Mouse (Mus musculus) heart, embryonic 10.5 days (tissue): ENCODE data around the gene Uqcc1. TPM values are rescaled to one million over a fixed set of nuclear protein-coding genes. Genes with fewer than 3 reads are reported as not detected.
"Not testable (repeated sequence)": the region's sequence is repeated elsewhere in the genome, so short reads cannot be mapped to it uniquely, and the experiment has no call there.

Experiments used
- DNase-seq: peaks from one replicate; pipeline ENCODE4 v3.0.0-alpha.2; 2017; ENCODE audit warnings: low spot score
- H3K27ac ChIP-seq: fragments of 300-500 bp; sonication (generic); 2 replicates; pipeline ENCODE4 v1.5.1; 2016; ENCODE audit warnings: mild to moderate bottlenecking
- H3K27me3 ChIP-seq: fragments of 300-500 bp; sonication (generic); 2 replicates; pipeline ENCODE4 v1.6.1; 2016; ENCODE audit warnings: mild to moderate bottlenecking; ENCODE audit not compliant: poor library complexity, insufficient read depth, severe bottlenecking
- H3K36me3 ChIP-seq: fragments of 300-500 bp; sonication (generic); 2 replicates; pipeline ENCODE4 v1.6.1; 2016; ENCODE audit warnings: mild to moderate bottlenecking, moderate library complexity
- H3K4me1 ChIP-seq: fragments of 300-500 bp; sonication (generic); 2 replicates; pipeline ENCODE4 v1.6.1; 2016; ENCODE audit warnings: mild to moderate bottlenecking
- H3K4me3 ChIP-seq: fragments of 300-500 bp; sonication (generic); 2 replicates; pipeline ENCODE4 v1.5.1; 2016; ENCODE audit warnings: mild to moderate bottlenecking, moderate library complexity
- H3K9me3 ChIP-seq: fragments of 300-500 bp; sonication (generic); 2 replicates; pipeline ENCODE4 v1.6.1; 2016; ENCODE audit warnings: mild to moderate bottlenecking, moderate library complexity
- WGBS: fragments of 180-500 bp; shearing (Covaris S2); methylation state at CpG from one replicate; pipeline ENCODE4 v1.1.7; 2016; 5-methylcytosine and 5-hydroxymethylcytosine counted together
- polyA plus RNA-seq: library from polyadenylated mRNA; unstranded; fragments of >200 nt; fragmentation: Nextera tagmentation; extraction: Ambion mirVana; gene quantifications from 2 replicates; pipeline ENCODE4 v1.2.1, GENCODE M21; 2016

The Uqcc1 gene
- polyA plus RNA-seq, 1 experiment from 2014 or later, result 100 TPM

- H3K27ac ChIP-seq, result no peak overlapping the region
- no peak for DNase-seq
- H3K4me1 ChIP-seq, result peaks cover 24% of the 10 kb centered on the region
- H3K4me3 ChIP-seq, result no peak overlapping the region
- no peaks in the 10 kb centered on the region for H3K36me3 ChIP-seq
- no peaks in the 10 kb centered on the region for H3K9me3 ChIP-seq
- peaks cover 24% of the 10 kb centered on the region for H3K27me3 ChIP-seq
- 26% methylated on average over 4 of the region's 4 CpGs for WGBS
Measured at GRCm38 (mm10) chr2:155946499-155946898, 16.4 kb upstream of the Uqcc1 start.

- 2% methylated on average over 7 of the region's 7 CpGs for WGBS
- Histone ChIP-seq H3K4me1 (peaks cover 24% of the 10 kb centered on the region), H3K27me3 (peaks cover 24% of the 10 kb centered on the region), H3K27ac (no peak overlapping the region), H3K9me3 (no peaks in the 10 kb centered on the region), H3K4me3 (no peak overlapping the region), H3K36me3 (no peaks in the 10 kb centered on the region)
- no peak for DNase-seq
Measured at GRCm38 (mm10) chr2:155946069-155946468, 16.0 kb upstream of the Uqcc1 start.

- Histone ChIP-seq H3K36me3 (no peaks in the 10 kb centered on the region), H3K27me3 (peaks cover 24% of the 10 kb centered on the region), H3K27ac (no peak overlapping the region), H3K9me3 (no peaks in the 10 kb centered on the region), H3K4me1 (peaks cover 24% of the 10 kb centered on the region), H3K4me3 (no peak overlapping the region)
- WGBS, result 91% methylated on average over 5 of the region's 5 CpGs
- DNase-seq, result no peak
Measured at GRCm38 (mm10) chr2:155945580-155945979, 15.5 kb upstream of the Uqcc1 start.

GRCm38 (mm10) chr2:155945124-155945523 lies 15.0 kb upstream of the Uqcc1 start, which contains the start of gene Gdf5:
Gene Gdf5, minus strand, starts transcription at chr2:155945367.
- no peak within 1 kb of the TSS for H3K4me3 ChIP-seq
- peak within 1 kb of the TSS; percentile 47; the same call in 1 of the 2 replicates for H3K27ac ChIP-seq
- no peak for DNase-seq
- H3K27me3 ChIP-seq, result peaks cover 24% of the 10 kb centered on the region
- peaks cover 24% of the 10 kb centered on the region for H3K4me1 ChIP-seq
- H3K9me3 ChIP-seq, result no peaks in the 10 kb centered on the region
- WGBS, result 50% methylated on average over 13 of the region's 13 CpGs
- no peaks in the 10 kb centered on the region for H3K36me3 ChIP-seq

GRCm38 (mm10) chr2:155944685-155945084 lies 14.6 kb upstream of the Uqcc1 start:
- no peak for DNase-seq
- H3K4me3 ChIP-seq, result no peak overlapping the region
- peaks cover 24% of the 10 kb centered on the region for H3K4me1 ChIP-seq
- H3K27me3 ChIP-seq, result peaks cover 19% of the 10 kb centered on the region
- H3K36me3 ChIP-seq, result no peaks in the 10 kb centered on the region
- no peaks in the 10 kb centered on the region for H3K9me3 ChIP-seq
- WGBS, result 80% methylated on average over 4 of the region's 4 CpGs
- peak overlapping the region; percentile 47; the same call in 1 of the 2 replicates for H3K27ac ChIP-seq

- Histone ChIP-seq H3K27ac (peak overlapping the region; percentile 59; the same call in 1 of the 2 replicates), H3K36me3 (no peaks in the 10 kb centered on the region), H3K27me3 (peaks cover 11% of the 10 kb centered on the region), H3K4me3 (peak overlapping the region; percentile 38), H3K4me1 (peaks cover 24% of the 10 kb centered on the region), H3K9me3 (no peaks in the 10 kb centered on the region)
- no peak for DNase-seq
- WGBS, result 2% methylated on average over 8 of the region's 8 CpGs
Measured at GRCm38 (mm10) chr2:155943463-155943862, 13.4 kb upstream of the Uqcc1 start.

- no peaks in the 10 kb centered on the region for H3K9me3 ChIP-seq
- H3K27me3 ChIP-seq, result peaks cover 11% of the 10 kb centered on the region
- 89% methylated on average over 40 of the region's 40 CpGs for WGBS
- H3K4me3 ChIP-seq, result no peak overlapping the region
- H3K4me1 ChIP-seq, result peaks cover 24% of the 10 kb centered on the region
- H3K27ac ChIP-seq, result no peak overlapping the region
- H3K36me3 ChIP-seq, result no peaks in the 10 kb centered on the region
- no peak for DNase-seq
Measured at GRCm38 (mm10) chr2:155941697-155942442, 11.8 kb upstream of the Uqcc1 start.

- no peak within 1 kb of the TSS for H3K27ac ChIP-seq
- peaks cover 24% of the 10 kb centered on the region for H3K4me1 ChIP-seq
- H3K36me3 ChIP-seq, result no peaks in the 10 kb centered on the region
- H3K27me3 ChIP-seq, result peaks cover 11% of the 10 kb centered on the region
- H3K9me3 ChIP-seq, result no peaks in the 10 kb centered on the region
- H3K4me3 ChIP-seq, result no peak within 1 kb of the TSS
- no peak for DNase-seq
- 80% methylated on average over 3 of the region's 3 CpGs for WGBS
Measured at GRCm38 (mm10) chr2:155940681-155941080, 10.6 kb upstream of the Uqcc1 start, which contains the start of gene Gm15557. Gene Gm15557, plus strand, starts transcription at chr2:155940728.

GRCm38 (mm10) chr2:155939897-155940529 lies 9.9 kb upstream of the Uqcc1 start:
- Histone ChIP-seq H3K27me3 (peaks cover 11% of the 10 kb centered on the region), H3K4me3 (no peak overlapping the region), H3K4me1 (peaks cover 19% of the 10 kb centered on the region), H3K9me3 (no peaks in the 10 kb centered on the region), H3K36me3 (no peaks in the 10 kb centered on the region), H3K27ac (no peak overlapping the region)
- DNase-seq, result no peak
- WGBS, result 77% methylated on average over 7 of the region's 7 CpGs

- Histone ChIP-seq H3K36me3 (peaks cover 21% of the 10 kb centered on the region), H3K27me3 (no peaks in the 10 kb centered on the region), H3K4me3 (peak overlapping the region; percentile 74), H3K4me1 (peaks cover 8% of the 10 kb centered on the region), H3K9me3 (no peaks in the 10 kb centered on the region), H3K27ac (peak overlapping the region; percentile 94)
- no peak for DNase-seq
- WGBS, result 79% methylated on average over 7 of the region's 7 CpGs
Measured at GRCm38 (mm10) chr2:155928711-155929345, 1.3 kb downstream of the Uqcc1 start.

GRCm38 (mm10) chr2:155925213-155925612 lies 4.9 kb downstream of the Uqcc1 start:
- H3K36me3 ChIP-seq, result peaks cover 31% of the 10 kb centered on the region
- H3K4me3 ChIP-seq, H3K27me3 ChIP-seq, H3K27ac ChIP-seq, H3K4me1 ChIP-seq, H3K9me3 ChIP-seq, DNase-seq: not testable (repeated sequence)
- WGBS, result 97% methylated on average over 6 of the region's 6 CpGs

- DNase-seq, result no peak
- H3K27me3 ChIP-seq, result no peaks in the 10 kb centered on the region
- peaks cover 40% of the 10 kb centered on the region for H3K36me3 ChIP-seq
- H3K9me3 ChIP-seq, result no peaks in the 10 kb centered on the region
- H3K4me1 ChIP-seq, result no peaks in the 10 kb centered on the region
- WGBS, result 95% methylated on average over 7 of the region's 7 CpGs
- no peak overlapping the region for H3K27ac ChIP-seq
- H3K4me3 ChIP-seq, result no peak overlapping the region
Measured at GRCm38 (mm10) chr2:155923143-155923542, 7.0 kb downstream of the Uqcc1 start.

- no peaks in the 10 kb centered on the region for H3K27me3 ChIP-seq
- H3K9me3 ChIP-seq, result no peaks in the 10 kb centered on the region
- WGBS, result 93% methylated on average over 6 of the region's 6 CpGs
- no peak for DNase-seq
- H3K4me1 ChIP-seq, result no peaks in the 10 kb centered on the region
- no peak overlapping the region for H3K27ac ChIP-seq
- H3K4me3 ChIP-seq, result no peak overlapping the region
- peaks cover 59% of the 10 kb centered on the region for H3K36me3 ChIP-seq
Measured at GRCm38 (mm10) chr2:155914684-155915083, 15.4 kb downstream of the Uqcc1 start.
